Mouse (Mus musculus) cerebellum, postnatal 10 days (tissue): ENCODE measurements around the gene Shisa4.

Experiments used
- DNase-seq, 2 experiments: peaks; one replicate each; pipeline ENCODE4 v3.0.0; 2021; ENCODE audit warnings: mixed read lengths in 2 of 2

Gene Shisa4

DNA sequence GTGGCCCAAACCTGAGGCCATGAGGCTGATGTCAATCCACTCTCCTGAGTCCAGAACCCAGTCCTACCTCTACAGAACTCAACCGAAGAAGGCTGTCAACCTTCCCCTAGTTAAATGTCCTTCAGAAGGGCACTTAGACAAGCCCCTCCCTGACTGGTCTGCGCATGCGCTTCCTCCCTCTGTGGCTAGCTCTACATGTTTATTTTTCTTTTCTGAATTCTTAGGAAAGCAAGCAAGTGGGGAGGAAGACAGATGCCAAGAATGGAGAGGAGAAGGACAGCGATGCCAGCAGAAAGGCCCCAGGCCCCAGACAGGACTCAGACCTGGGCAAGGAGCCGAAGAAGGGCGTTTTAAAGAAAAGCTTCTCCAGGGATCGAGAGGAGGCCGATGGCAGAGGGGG, 11.6 kb downstream of the Shisa4 start:
- no peak for DNase-seq

DNA sequence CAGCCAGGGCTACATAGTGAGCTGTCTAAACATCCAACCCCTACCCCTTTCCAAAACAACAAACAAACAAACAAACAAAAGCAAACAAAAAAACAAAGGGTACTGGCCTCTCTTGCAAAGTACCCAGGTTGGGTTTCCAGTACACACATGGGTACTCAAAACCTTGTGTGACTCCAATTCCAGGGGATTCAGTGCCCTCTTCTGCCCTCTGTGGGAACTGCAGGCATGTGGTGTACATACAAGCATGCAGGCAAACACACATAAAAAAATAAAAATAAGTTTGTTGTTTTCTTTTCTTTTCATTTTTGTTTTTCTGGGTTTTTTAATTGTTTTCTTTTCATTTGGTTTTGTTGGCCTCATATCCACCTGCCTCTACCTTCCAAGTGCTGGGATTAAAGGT, 12.9 kb downstream of the Shisa4 start:
- DNase-seq: no peak

DNA sequence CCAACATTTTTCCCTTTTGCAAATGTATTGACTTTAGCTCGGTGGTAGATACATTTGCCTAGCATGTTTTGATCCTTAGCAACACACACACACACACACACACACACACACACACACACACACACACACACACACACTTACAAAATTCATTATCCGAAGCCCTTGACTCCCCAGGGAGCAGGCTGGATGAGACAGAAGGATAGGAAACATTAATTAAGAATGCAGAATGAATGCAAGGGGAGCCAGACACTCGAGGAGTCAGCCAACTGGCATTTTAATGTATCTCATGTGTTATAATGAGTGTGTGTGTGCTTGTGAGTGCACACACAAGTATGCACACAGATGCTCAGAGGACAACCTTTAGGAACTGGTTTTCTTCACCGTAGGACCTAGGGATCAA, 13.5 kb downstream of the Shisa4 start:
- DNase-seq: no peak

DNA sequence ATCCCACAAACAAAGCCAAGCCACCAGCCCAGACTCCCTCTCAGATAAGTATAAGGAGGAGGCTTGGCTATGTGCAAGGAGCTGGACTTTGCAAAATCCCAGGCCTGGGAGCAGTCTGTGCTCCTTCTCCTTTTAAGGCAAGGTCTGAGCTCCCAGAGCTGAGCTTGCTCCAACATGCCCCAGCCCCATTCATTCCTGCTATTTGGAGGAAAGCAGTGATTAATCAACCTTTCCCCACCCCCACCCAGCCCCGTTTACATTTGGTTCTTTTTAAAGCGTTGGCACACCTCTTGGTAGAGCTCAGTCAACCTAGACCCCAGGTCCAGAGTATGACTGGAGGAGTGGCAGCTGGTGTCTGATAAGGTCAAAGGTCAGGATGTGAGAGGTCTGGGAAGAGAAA, 16.0 kb downstream of the Shisa4 start:
- no peak for DNase-seq

DNA sequence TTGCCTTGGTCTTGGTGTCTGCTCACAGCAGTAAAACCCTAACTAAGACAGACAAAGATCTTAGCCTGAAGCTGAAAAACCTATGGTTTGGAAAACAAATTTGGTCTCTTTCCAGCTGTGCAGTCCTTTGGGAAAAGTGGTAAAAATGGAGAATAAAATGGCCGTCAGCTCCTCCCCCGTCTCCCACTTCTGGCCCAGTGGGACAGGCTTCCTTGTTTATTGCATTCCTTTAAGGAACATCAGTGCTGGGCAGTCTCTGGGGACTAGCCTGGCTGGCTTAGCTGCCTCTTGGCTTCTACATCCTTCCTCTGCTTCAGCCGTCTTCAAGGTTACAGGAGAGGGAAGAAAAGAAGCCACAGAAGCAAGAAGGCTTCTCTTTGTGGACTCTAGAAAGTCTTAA, 23.1 kb downstream of the Shisa4 start:
- no peak for DNase-seq

DNA sequence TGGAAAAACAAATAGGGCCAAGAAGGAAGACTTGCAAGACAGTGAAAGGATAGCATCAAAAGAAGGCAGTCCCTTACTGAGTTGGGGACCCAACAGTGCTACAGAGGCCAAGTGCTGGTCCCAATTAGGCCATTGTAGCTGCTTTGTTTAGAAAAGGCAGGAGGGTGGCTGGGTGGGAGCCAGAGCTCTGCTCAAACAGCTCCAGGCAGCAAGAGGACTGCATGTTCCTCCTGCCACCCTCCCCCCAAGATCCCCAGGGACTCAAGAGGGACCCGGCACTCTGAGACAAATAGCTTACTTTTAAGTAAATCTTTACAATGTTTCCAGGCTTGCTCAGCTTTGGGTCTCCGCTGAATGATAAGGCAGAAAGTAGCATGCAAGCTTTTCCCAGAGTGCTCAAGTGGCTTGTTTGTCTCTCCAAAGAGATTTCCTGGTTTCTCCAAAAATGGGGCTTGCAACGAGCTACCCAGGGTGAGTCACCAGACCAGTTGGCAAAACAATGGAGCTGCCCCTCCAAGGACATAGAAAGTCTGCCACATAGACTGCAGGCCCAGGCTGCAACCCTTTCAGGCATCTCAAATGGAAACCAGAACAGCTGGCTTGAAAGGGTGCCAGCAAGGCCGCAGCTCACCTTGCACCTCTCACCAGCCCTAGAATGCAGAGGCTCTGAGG, 27.4 kb downstream of the Shisa4 start:
- peak in 1 of 2 experiments; percentile 33 for DNase-seq

DNA sequence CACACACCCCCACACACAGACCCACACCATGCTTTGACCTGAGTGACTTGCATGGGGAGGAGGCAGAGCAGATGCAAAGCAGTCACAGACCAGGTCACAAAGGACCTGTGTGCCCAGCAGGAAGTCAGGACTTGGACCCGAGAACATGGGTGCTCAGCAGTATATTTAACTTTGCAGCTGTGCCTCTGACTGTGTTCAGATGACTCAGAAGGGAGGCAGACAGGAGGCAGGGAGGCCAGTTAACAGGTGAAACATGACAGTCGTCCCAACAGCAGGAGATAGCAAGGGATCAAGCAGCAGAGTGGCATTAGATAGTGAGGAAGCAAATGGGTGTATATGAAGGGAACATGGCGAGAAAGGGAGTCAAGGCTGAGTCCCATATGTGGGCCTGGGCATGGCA, 28.1 kb downstream of the Shisa4 start:
- no peak for DNase-seq

DNA sequence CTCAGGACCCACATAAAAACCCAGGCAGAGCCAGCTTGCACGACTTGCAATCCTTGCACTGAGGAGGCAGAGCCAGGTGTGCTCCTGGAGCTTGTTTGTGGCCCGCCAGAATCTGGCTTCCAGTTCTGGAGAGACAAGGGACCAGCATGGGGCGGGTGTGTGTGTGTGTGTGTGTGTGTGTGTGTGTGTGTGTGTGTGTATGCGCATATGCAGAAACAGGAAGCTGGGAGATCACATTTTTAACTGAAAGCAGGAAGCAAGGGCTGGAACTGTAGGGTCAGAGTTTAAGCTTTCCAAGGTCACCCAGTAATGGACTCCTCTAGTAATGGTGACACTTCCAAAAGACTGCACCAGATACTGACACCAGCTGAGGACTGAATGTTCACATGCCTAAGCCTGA, 31.0 kb downstream of the Shisa4 start:
- no peak for DNase-seq

DNA sequence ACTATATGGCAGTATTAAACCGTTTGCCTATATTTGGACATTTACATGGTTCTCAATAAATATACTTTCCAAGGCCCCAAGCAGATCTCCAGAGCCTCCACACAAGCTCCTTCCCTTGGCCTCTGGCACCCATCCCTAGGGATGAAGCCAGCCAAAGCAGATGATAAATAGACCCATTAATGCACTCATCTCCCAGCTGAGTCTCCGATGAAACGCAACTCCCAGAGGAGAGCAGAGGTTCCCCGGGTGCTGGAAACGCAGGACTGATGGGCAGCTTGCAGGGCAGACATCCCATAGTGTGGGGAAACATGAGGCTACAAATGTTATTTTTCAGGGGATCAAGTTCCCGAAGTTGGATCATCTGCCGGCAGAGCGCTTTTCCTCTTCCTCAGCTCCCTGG, 33.1 kb downstream of the Shisa4 start:
- DNase-seq: no peak

DNA sequence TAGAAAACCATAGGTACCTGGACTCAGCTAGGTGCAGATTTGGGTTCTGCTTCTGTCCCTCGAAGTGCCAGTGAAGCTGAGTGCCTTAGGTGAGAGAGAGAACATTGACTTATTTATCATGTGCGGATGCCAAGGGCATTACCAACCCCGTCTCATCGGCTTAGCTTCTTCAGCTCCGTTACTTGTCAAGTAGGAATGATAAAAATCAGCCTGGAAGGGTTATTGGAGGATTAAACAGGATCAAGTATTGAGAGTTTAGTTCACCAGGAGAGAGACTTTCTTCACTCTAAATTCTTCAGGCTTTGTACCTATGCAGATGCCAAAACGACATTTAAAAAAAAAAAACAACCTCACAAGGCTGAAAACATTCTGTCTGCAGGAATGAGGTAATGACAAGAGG, 44.5 kb downstream of the Shisa4 start:
- no peak for DNase-seq

DNA sequence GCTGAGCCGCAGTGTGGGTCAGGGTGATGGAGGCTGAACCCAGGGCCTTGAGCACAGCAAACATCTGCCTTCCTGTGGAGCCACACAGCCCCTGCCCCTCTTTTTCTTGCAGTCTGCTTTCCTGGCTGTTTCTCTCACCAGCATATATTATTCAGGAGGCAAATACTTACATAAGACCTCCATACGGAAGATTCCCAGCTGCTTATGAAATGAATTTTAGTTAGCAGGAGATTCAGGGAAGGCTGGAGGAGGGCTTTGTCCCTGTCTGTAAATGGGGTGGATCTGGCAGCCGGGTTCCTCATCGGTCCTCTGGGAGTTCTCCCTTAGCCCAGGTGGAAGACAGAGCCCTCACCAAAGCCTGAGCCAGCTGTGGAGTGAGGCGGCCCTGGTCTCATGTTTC, 46.7 kb downstream of the Shisa4 start:
- no peak for DNase-seq

DNA sequence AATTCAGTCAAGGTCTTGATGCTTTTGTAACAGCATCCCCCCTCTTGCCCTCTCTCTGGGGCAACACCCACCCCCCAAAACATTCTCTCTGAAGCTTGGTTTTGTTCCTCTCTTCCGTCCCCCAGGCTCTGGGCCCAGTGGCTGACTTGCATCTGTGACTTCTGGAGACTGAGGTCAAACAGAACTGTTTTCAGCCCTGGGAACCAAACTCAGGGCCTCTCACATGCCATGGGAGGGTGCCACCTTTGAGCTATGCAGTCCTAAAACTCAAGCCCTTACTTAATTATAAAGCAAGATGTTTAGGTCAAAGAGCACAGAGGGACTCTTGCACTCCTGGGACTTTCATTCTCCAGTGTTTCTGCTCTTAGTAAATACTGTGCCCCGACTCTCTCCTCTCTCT, 49.1 kb downstream of the Shisa4 start:
- DNase-seq: no peak

DNA sequence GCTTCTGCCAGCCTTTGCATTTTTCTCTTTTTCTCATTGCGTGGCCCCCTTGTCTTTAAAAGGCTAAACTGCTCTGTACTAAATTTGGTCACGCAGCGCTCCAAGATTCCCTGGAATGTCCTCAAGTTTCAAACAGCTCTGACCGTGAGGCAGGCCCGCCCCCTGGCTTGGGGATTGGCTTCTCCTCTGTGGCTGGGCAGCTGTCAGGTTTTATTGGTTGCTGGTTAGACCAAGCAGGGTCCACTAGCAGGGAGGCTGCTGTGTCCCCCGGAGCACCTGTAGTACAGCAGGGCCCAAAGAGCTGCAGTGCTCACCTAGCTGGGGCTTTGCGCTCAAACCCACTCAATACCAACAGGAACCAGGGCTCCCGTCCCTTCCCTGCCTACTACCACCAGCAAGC, 50.5 kb downstream of the Shisa4 start, which contains the start of gene Lmod1:
Gene Lmod1, plus strand, starts transcription at position 237 of the 400 bp plus-strand sequence.
- peak; percentile 17 to 20 for DNase-seq

DNA sequence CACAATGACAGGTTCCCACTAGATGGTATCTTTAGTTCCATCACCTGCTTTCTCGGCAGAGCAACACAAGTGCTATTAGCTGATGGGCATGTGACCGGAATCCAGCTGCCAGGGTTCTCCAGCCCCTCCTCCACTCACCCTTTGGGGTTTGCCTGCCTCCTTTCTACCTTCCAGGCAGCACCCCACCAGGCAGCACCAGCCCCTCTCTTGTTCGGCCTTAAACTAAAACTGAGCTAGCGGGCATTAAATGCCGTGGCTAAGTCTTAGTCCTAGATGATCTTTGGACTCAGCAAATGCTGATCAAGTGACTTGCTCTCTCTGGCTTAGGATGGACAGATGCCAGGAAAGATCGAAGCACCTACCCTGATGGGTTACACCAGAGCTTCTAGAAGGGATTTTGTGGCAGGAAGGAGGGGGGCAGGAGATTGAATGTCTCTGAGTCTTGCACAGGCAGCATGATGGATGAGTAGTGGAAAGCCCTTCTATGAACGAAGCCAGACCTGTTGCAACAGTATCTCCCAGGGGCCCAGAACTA, 51.6 kb downstream of the Shisa4 start:
- DNase-seq: no peak
